Mouse (Mus musculus) MEL (cell line): ENCODE data around the gene Htr6. TPM values are rescaled to one million over a fixed set of nuclear protein-coding genes. Genes with fewer than 3 reads are reported as not detected.

Source experiments
- DNase-seq: peaks from one replicate; pipeline ENCODE4 v3.0.0; 2011; ENCODE audit warnings: low read depth, low spot score
- H3K27ac ChIP-seq: 2 replicates; pipeline ENCODE4 v1.5.1; 2012; ENCODE audit warnings: low read depth, mild to moderate bottlenecking, control low read depth, low read length, moderate library complexity; ENCODE audit not compliant: control insufficient read depth
- H3K27me3 ChIP-seq, 2 experiments: fragments of 150-350 bp in 1 of 2; sonication (generic) in 1 of 2; 2 replicates each; pipeline ENCODE4 v1.6.1; 2012; ENCODE audit warnings: low read length in 2 of 2, mild to moderate bottlenecking in 2 of 2, improper control_type of control experiment in 1 of 2, moderate library complexity in 1 of 2; ENCODE audit not compliant: insufficient read depth in 2 of 2, control insufficient read depth in 1 of 2
- H3K36me3 ChIP-seq, 2 experiments: 2 replicates each; pipeline ENCODE4 v1.6.1; 2012 to 2014; ENCODE audit warnings: low read length in 2 of 2, improper control_type of control experiment in 1 of 2, inconsistent platforms in 1 of 2, mild to moderate bottlenecking in 1 of 2; ENCODE audit not compliant: insufficient read depth in 2 of 2, control insufficient read depth in 1 of 2
- H3K4me1 ChIP-seq, 2 experiments: fragments of 150-350 bp in 1 of 2; sonication (generic) in 1 of 2; 2 replicates each; pipeline ENCODE4 v1.6.1; 2012; ENCODE audit warnings: low read length in 2 of 2, improper control_type of control experiment in 1 of 2, mild to moderate bottlenecking in 1 of 2; ENCODE audit not compliant: insufficient read depth in 2 of 2, control insufficient read depth in 1 of 2
- H3K4me3 ChIP-seq, 2 experiments: fragments of 150-350 bp in 1 of 2; sonication (generic) in 1 of 2; 2 replicates each; pipeline ENCODE4 v1.5.1; 2012; ENCODE audit warnings: low read depth in 2 of 2, low read length in 2 of 2, mild to moderate bottlenecking in 2 of 2, moderate library complexity in 2 of 2, control low read depth in 1 of 2, improper control_type of control experiment in 1 of 2; ENCODE audit not compliant: control insufficient read depth in 1 of 2, insufficient read depth in 1 of 2
- H3K79me2 ChIP-seq: 2 replicates; pipeline ENCODE4 v1.6.1; 2012; ENCODE audit warnings: mild to moderate bottlenecking, low read length, moderate library complexity; ENCODE audit not compliant: control insufficient read depth, poor library complexity, insufficient read depth
- H3K9ac ChIP-seq: 2 replicates; pipeline ENCODE4 v1.6.1; 2012; ENCODE audit warnings: low read depth, mild to moderate bottlenecking, control low read depth, low read length, moderate library complexity; ENCODE audit not compliant: control insufficient read depth, poor library complexity, severe bottlenecking
- H3K9me3 ChIP-seq: fragments of 150-350 bp; sonication (generic); replicated peaks from 2 replicates; pipeline ENCODE4 v1.6.1; 2012; ENCODE audit warnings: mild to moderate bottlenecking, low read length, improper control_type of control experiment, moderate library complexity; ENCODE audit not compliant: insufficient read depth
- CHD1 ChIP-seq: IDR thresholded peaks from 2 replicates; pipeline ENCODE4 v1.6.1; 2012; ENCODE audit warnings: low read depth, mild to moderate bottlenecking, inconsistent platforms, low read length, improper control_type of control experiment
- CTCF ChIP-seq, 3 experiments: IDR thresholded peaks in 2 of 3; conservative IDR thresholded peaks in 1 of 3; 2 replicates each; pipeline ENCODE4 v1.5.1; 2011 to 2012; ENCODE audit warnings: low read length in 3 of 3, low read depth in 2 of 3, mild to moderate bottlenecking in 2 of 3, improper control_type of control experiment in 1 of 3, inconsistent platforms in 1 of 3, mixed read lengths in 1 of 3, moderate library complexity in 1 of 3; ENCODE audit not compliant: control insufficient read depth in 1 of 3, insufficient read depth in 1 of 3, poor library complexity in 1 of 3, severe bottlenecking in 1 of 3
- ELF1 ChIP-seq: IDR thresholded peaks from 2 replicates; pipeline ENCODE4 v1.6.1; 2014; ENCODE audit warnings: low read depth, mild to moderate bottlenecking, inconsistent platforms, low read length, improper control_type of control experiment, moderate library complexity
- EP300 ChIP-seq, 2 experiments: IDR thresholded peaks; 2 replicates each; pipeline ENCODE4 v1.6.1; 2011; ENCODE audit warnings: improper control_type of control experiment in 2 of 2, low read length in 2 of 2, low read depth in 1 of 2, mild to moderate bottlenecking in 1 of 2
- GABPA ChIP-seq: IDR thresholded peaks from 2 replicates; pipeline ENCODE4 v1.6.1; 2012; ENCODE audit warnings: low read depth, mild to moderate bottlenecking, inconsistent platforms, low read length, improper control_type of control experiment, moderate library complexity
- JUND ChIP-seq: IDR thresholded peaks from 2 replicates; pipeline ENCODE4 v1.6.1; 2011; ENCODE audit warnings: low read depth, mild to moderate bottlenecking, improper control_type of control experiment, low read length
- KAT2A ChIP-seq: conservative IDR thresholded peaks from 2 replicates; pipeline ENCODE4 v1.6.1; 2012; ENCODE audit warnings: low read depth, low read length, improper control_type of control experiment, inconsistent platforms
- NELFE ChIP-seq: IDR thresholded peaks from 2 replicates; pipeline ENCODE4 v1.6.1; 2011; ENCODE audit warnings: low read depth, low read length, improper control_type of control experiment
- NRF1 ChIP-seq: IDR thresholded peaks from 2 replicates; pipeline ENCODE4 v1.6.1; 2014; ENCODE audit warnings: low read depth, mild to moderate bottlenecking, inconsistent platforms, low read length, improper control_type of control experiment, moderate library complexity; ENCODE audit not compliant: poor library complexity, insufficient read depth, severe bottlenecking
- POLR2AphosphoS2 ChIP-seq: IDR thresholded peaks from 2 replicates; pipeline ENCODE4 v1.6.1; 2011; ENCODE audit warnings: low read length, improper control_type of control experiment
- RAD21 ChIP-seq: IDR thresholded peaks from 2 replicates; pipeline ENCODE4 v1.6.1; 2011; ENCODE audit warnings: mild to moderate bottlenecking, low read depth, low read length, improper control_type of control experiment
- SMC3 ChIP-seq: IDR thresholded peaks from 2 replicates; pipeline ENCODE4 v1.6.1; 2011; ENCODE audit warnings: low read depth, low read length, improper control_type of control experiment
- TAL1 ChIP-seq: IDR thresholded peaks from 2 replicates; pipeline ENCODE4 v1.6.1; 2012; ENCODE audit warnings: mild to moderate bottlenecking, inconsistent platforms, low read length, moderate library complexity, mixed read lengths
- UBTF ChIP-seq: IDR thresholded peaks from 2 replicates; pipeline ENCODE4 v1.6.1; 2012; ENCODE audit warnings: low read depth, mild to moderate bottlenecking, inconsistent platforms, low read length, improper control_type of control experiment, moderate library complexity, borderline replicate concordance; ENCODE audit not compliant: insufficient read depth
- ZC3H11A ChIP-seq: IDR thresholded peaks from 2 replicates; pipeline ENCODE4 v1.6.1; 2012; ENCODE audit warnings: low read depth, mild to moderate bottlenecking, inconsistent platforms, low read length, improper control_type of control experiment
- ZKSCAN1 ChIP-seq: IDR thresholded peaks from 2 replicates; pipeline ENCODE4 v1.6.1; 2012; ENCODE audit warnings: low read depth, mild to moderate bottlenecking, inconsistent platforms, low read length, improper control_type of control experiment, moderate library complexity
- ZMIZ1 ChIP-seq: IDR thresholded peaks from 2 replicates; pipeline ENCODE4 v1.6.1; 2012; ENCODE audit warnings: low read depth, mild to moderate bottlenecking, inconsistent platforms, low read length, improper control_type of control experiment, moderate library complexity
- polyA plus RNA-seq, 2 experiments: library from polyadenylated mRNA; stranded (reverse) in 1 of 2; unstranded in 1 of 2; fragments of >175 nt in 1 of 2; fragments of >200 nt in 1 of 2; gene quantifications; 2 replicates each; pipeline versions ENCODE4 v1.2.1 to v1.2.4; 2012; ENCODE audit warnings: low replicate concordance in 2 of 2, low read depth in 1 of 2; ENCODE audit not compliant: insufficient read length in 2 of 2, insufficient read depth in 1 of 2, missing spikeins in 1 of 2
- total RNA-seq: library from RNA; depleted of rRNA; stranded (reverse); fragments of 300-350 nt; gene quantifications from 2 replicates; pipeline ENCODE4 v1.2.3, GENCODE M21; 2012

The Htr6 gene
- total and polyA plus RNA-seq, 3 experiments: 0.08 TPM; not detected in 2

- Histone ChIP-seq H3K36me3 (peaks cover 2 to 14% of the 10 kb centered on the region in 2 experiments), H3K4me1 (peaks cover 0 to 17% of the 10 kb centered on the region in 2 experiments; a peak in 2 of 4 replicates), H3K9ac (no peak overlapping the region), H3K27me3 (no peaks in the 10 kb centered on the region), H3K79me2 (no peaks in the 10 kb centered on the region), H3K4me3 (no peak overlapping the region), H3K27ac (no peak overlapping the region), H3K9me3 (no peaks in the 10 kb centered on the region)
- no peak for TF ChIP-seq POLR2AphosphoS2
- TF ChIP-seq ELF1: no peak
- TF ChIP-seq NELFE: no peak
- TF ChIP-seq TAL1: no peak
- no peak for TF ChIP-seq KAT2A
- TF ChIP-seq GABPA: no peak
- TF ChIP-seq UBTF: no peak
- TF ChIP-seq JUND: no peak
- TF ChIP-seq CHD1: no peak
- no peak for TF ChIP-seq NRF1
- TF ChIP-seq RAD21: no peak
- no peak for DNase-seq
Measured at GRCm38 (mm10) chr4:139018388-139018787, 57.0 kb downstream of the Htr6 start.

- Histone ChIP-seq H3K4me3 (no peak overlapping the region), H3K36me3 (peaks cover 2 to 6% of the 10 kb centered on the region in 2 experiments), H3K27me3 (no peaks in the 10 kb centered on the region), H3K27ac (no peak overlapping the region), H3K9me3 (no peaks in the 10 kb centered on the region), H3K79me2 (no peaks in the 10 kb centered on the region), H3K4me1 (peaks cover 0 to 5% of the 10 kb centered on the region in 2 experiments; a peak in 1 of 4 replicates), H3K9ac (no peak overlapping the region)
- peak; percentile 50 for DNase-seq
- TF ChIP-seq ZKSCAN1 (no peak), SMC3 (peak; percentile 50), ZMIZ1 (no peak), ZC3H11A (peak; percentile 28; the same call in 1 of the 2 replicates), RAD21 (peak; percentile 51), EP300 (IDR thresholded peaks at IDR 0.05; ENCODE audit: low read depth in 1 of 2, low read length in 2 of 2) (no peak), CTCF (IDR thresholded peaks at IDR 0.05 in 2 of 3, conservative IDR thresholded peaks at IDR 0.05 in 1 of 3; ENCODE audit: control insufficient read depth in 1 of 3, insufficient read depth in 1 of 3, low read depth in 2 of 3, low read length in 3 of 3, poor library complexity in 1 of 3, severe bottlenecking in 1 of 3) (peak; percentile 47 to 73 (median 63))
Measured at GRCm38 (mm10) chr4:139014793-139015192, 60.6 kb downstream of the Htr6 start.
